Mouse (Mus musculus) megakaryocyte, embryonic 14.5 days (primary cell): ENCODE measurements at regions not wholly inside any gene's neighbourhood (a gene's known extent, or its start where the extent isn't known, plus 50 kb on each side); places are given as distances from the start of the nearest gene placed in this dataset.
A peak's percentile ranks its signal among the peaks of the same experiment; 100 is the strongest.

Experiments
- H3K27me3 ChIP-seq: replicated peaks from 2 replicates; pipeline ENCODE3; 2012; ENCODE audit warnings: inconsistent platforms
- H3K36me3 ChIP-seq: replicated peaks from 2 replicates; pipeline ENCODE3; 2012; ENCODE audit warnings: low read length, inconsistent platforms, mixed read lengths
- H3K4me1 ChIP-seq: 2 replicates; pipeline ENCODE4 v1.6.1; 2012; ENCODE audit warnings: inconsistent platforms
- H3K4me3 ChIP-seq: replicated peaks from 2 replicates; pipeline ENCODE3; 2012; ENCODE audit warnings: moderate library complexity, mild to moderate bottlenecking, inconsistent platforms
- H3K9me3 ChIP-seq: 2 replicates; pipeline ENCODE4 v1.6.1; 2012; ENCODE audit warnings: inconsistent platforms
- FLI1 ChIP-seq: IDR thresholded peaks from 2 replicates; pipeline ENCODE4 v1.6.1; 2012; ENCODE audit warnings: low read length, inconsistent platforms, mixed read lengths
- GATA1 ChIP-seq: IDR thresholded peaks from 3 replicates; pipeline ENCODE4 v1.6.1; 2012; ENCODE audit warnings: mixed read lengths, low read length, inconsistent platforms, borderline replicate concordance

DNA sequence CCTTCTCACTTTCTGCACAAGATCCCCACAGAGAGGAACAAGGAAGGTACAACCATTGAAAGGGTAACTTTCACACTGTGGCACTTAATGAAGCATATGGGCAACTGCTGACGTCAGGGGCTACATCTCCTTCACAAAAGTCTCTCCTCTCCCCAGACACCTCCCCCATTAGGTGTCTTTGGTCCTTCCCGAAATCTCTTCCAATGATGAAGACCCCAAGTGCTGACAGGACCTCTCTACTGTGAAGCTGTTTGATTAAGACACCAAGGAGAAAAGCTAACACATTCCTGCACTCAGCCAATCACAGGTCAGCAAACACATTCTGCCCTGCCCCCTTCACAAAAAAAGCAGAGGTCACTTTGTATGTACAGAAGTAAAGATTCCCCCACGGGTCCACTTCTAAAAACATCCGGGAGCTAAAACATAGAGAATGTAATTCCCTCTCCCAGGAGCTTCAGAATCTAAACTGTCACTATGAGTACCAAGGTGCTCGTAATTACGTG, 72.3 kb upstream of the Tln2 start:
- no peak overlapping the region for H3K4me3 ChIP-seq
- no peaks in the 10 kb centered on the region for H3K36me3 ChIP-seq
- no peaks in the 10 kb centered on the region for H3K9me3 ChIP-seq
- peaks cover 20% of the 10 kb centered on the region for H3K4me1 ChIP-seq
- H3K27me3 ChIP-seq = peaks cover 69% of the 10 kb centered on the region
- TF ChIP-seq FLI1 = no peak
- TF ChIP-seq GATA1 = no peak

DNA sequence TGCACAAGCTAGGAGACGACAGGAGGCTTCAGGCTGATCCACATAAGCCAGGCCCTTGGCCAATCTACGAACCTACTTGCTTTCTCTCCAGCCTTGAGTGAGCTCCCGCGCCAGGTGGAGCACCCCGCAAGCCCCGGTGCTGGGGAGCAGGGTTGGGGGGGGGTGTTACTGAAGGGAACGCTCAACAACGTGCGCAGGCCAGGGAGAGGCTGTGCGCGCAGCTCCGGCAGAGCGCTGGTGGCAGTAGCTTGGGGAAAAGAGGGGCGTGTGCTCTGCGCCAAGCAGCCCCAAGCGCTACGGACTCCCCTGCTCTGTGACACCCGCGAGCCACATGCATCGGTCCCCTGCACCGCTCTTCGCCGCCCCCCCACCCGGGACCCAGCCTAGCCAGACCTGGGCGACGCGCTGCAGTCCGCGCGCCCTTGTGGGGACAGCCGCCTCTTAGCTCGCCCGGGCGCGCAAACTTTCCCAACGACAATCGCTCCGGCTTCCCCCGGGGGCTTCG, 73.1 kb upstream of the Tln2 start:
- H3K27me3 ChIP-seq = peaks cover 69% of the 10 kb centered on the region
- H3K9me3 ChIP-seq = no peaks in the 10 kb centered on the region
- peak overlapping the region; percentile 72 for H3K4me3 ChIP-seq
- H3K36me3 ChIP-seq = no peaks in the 10 kb centered on the region
- TF ChIP-seq GATA1 (no peak), FLI1 (no peak)
- H3K4me1 ChIP-seq = peaks cover 20% of the 10 kb centered on the region

DNA sequence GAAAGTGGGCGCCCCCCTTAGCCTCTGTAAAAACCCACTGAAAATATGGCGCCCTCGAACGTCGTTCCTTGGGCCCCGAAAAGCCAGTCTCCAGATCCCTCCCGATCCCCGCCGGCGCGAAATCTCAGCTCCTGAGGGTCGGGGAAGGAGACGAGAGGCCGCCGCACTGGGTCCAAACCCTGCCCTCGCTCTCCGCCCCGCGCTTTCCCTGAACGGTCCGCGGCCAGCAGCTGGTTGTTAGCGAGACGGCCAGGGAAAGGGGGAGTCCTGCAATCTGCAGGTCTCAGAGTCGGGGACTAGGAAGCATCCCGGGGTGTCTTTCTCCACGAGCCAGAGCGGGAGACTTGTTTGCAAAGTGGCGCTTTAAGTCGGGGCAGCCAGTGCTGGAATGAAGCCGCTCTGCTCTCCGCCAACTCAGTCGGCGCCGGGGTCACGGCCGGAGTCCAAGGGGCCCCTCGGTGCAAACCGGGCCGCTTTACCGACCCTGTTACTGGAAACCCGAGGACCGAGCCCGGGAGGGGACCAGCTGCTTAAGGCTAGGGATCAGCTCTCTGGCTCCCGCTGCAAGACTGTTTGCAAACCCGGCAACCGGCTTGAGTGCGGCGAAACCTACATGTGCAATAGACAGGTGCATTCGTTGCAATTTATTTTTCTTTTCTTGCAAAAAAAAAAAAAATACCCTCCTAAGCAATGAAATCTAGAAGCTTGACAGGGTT, 73.7 kb upstream of the Tln2 start:
- TF ChIP-seq GATA1 (no peak), FLI1 (no peak)
- Histone ChIP-seq H3K9me3 (no peaks in the 10 kb centered on the region), H3K4me3 (peak overlapping the region; percentile 93), H3K27me3 (peaks cover 69% of the 10 kb centered on the region), H3K36me3 (no peaks in the 10 kb centered on the region), H3K4me1 (peaks cover 20% of the 10 kb centered on the region)

DNA sequence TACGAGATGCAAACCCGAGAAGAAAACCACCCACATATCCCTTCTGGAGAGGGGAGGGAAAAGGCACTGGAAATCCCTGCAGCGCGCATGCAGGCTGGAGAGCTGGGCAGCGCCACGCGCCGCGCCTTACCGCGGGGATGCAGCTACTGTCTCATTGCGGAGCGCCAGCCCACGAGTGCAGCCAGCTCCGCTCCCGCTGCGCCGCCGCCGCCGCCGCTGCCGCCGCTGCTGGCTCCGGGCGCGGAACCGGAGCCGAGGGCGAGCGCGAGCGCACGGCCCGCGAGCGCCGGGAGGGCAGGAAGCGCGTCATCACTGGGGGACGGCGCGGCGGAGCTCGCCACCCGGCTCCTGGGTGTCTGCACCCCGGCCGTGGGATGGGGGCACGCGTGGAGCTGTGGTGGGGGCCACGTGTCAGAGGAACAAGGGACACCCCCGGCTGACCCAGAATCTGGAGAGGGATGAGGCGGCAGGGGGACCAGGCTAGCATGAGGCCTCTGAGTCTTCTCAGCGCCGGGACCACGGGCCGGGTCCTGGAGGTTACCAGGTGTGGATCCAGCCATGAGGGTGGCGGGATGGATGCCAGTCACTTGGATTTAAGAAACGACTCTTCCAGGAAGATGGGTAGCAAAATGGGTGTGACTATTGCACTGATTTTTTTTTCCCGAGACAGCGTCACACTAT, 74.4 kb upstream of the Tln2 start:
- Histone ChIP-seq H3K4me1 (peaks cover 20% of the 10 kb centered on the region), H3K36me3 (no peaks in the 10 kb centered on the region), H3K9me3 (no peaks in the 10 kb centered on the region), H3K4me3 (peak overlapping the region; percentile 93), H3K27me3 (peaks cover 66% of the 10 kb centered on the region)
- no peak for TF ChIP-seq FLI1
- TF ChIP-seq GATA1 = no peak

DNA sequence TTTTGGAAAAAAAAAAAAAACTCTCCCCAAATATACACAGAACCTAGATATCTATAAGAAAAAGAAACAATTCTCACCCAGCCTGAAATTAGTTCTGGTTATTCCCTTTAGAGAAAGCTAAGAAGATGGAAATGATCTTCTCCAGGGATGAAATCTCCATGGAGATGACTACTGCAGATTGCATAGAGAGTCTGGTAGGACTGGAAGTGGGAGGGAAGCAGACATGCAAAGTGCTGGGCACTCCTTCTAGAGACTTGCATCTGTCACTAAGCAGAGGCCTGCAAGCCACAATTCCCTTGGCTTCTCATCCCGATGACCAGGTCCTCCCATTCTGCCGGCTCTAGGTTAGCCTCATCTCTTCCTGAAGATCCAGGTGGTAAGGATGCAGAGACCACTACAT, 87.3 kb upstream of the Tln2 start:
- peaks cover 5% of the 10 kb centered on the region for H3K9me3 ChIP-seq
- no peaks in the 10 kb centered on the region for H3K4me1 ChIP-seq
- H3K27me3 ChIP-seq = peaks cover 2% of the 10 kb centered on the region
- no peak overlapping the region for H3K4me3 ChIP-seq
- no peak for TF ChIP-seq GATA1
- no peak for TF ChIP-seq FLI1
- no peaks in the 10 kb centered on the region for H3K36me3 ChIP-seq

DNA sequence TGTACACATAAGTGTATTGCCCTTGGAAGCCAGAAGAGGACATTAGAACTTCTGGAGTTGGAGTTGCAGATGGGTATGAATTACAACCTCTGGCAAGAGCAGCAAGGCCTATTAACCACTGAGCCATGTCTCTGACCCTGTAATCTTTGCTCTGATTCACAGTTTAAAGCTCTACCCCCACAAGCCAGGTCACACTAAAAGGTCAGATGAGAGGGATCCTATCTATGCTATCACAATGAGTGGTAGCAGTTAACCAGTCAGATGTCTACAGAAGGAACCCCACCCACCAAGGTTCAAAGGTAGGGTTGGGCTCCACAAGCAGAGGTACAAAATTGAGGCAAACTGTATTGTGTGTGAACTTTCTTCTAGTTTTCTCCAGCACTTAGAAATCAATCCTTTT, 94.5 kb upstream of the C2cd4b start:
- Histone ChIP-seq H3K9me3 (peaks cover 4% of the 10 kb centered on the region), H3K4me1 (no peaks in the 10 kb centered on the region), H3K27me3 (no peaks in the 10 kb centered on the region), H3K36me3 (no peaks in the 10 kb centered on the region), H3K4me3 (no peak overlapping the region)
- TF ChIP-seq FLI1 (no peak), GATA1 (no peak)

DNA sequence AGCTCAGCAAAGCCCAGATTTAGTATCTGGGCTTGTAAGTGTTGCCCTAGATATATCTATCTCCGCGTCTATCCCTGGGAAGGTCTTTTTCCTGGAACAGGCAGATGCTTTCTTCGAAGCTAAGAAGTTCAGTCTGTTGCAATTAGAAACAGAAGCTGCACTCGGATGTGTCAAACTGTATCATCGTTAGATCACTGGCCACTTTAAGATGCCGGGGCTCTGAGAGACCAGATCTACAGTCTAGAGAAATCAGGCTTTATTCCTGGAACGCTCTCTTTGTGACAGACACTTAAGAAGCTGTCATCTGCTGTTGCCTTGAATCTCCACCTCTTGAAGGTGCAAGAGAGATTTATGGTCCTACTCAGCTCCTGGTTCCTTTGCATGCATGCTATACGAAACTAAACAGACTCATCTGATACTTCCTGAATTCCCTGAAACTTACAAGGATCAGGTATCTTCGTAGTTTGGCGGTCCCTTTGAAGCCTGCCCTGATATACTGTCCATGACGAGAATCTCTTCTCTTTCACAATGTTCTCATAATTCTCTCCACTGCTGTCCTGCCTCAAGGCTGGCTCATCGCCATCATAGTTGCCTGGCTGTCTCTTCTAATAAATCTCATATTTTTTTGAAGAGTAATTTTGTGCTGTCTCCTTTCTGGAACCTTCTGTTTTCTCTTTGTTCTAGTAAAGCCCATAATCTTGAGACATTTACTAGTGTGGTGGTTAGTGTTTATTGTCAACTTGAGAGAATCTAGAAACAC, 88.8 kb upstream of the C2cd4b start:
- no peaks in the 10 kb centered on the region for H3K27me3 ChIP-seq
- no peak overlapping the region for H3K4me3 ChIP-seq
- peaks cover 2% of the 10 kb centered on the region; the same call in 1 of the 2 replicates for H3K9me3 ChIP-seq
- H3K36me3 ChIP-seq = no peaks in the 10 kb centered on the region
- TF ChIP-seq GATA1 (no peak), FLI1 (no peak)
- no peaks in the 10 kb centered on the region for H3K4me1 ChIP-seq

DNA sequence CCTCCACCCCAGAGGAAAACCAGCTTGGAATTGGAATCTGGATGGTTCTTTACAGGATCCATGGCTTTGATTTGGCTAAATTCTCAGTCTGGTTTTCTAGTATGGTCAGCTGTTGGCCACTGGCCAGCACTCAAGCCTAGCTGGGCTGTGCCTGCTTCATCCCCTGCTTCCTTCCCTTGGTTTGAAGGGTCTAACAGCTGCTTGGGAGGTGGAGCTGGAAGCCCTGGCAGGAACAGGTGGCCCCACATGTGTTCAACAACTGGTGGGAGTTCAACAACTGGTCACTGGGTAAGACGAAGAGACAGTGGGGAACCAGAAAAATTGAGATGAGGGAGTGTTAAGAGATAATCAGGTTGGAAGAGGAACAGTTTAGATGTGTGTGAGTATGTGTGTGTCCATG, 82.3 kb upstream of the C2cd4b start:
- peaks cover 8% of the 10 kb centered on the region for H3K9me3 ChIP-seq
- no peaks in the 10 kb centered on the region for H3K4me1 ChIP-seq
- H3K36me3 ChIP-seq = no peaks in the 10 kb centered on the region
- H3K27me3 ChIP-seq = no peaks in the 10 kb centered on the region
- TF ChIP-seq FLI1 (no peak), GATA1 (no peak)
- no peak overlapping the region for H3K4me3 ChIP-seq

DNA sequence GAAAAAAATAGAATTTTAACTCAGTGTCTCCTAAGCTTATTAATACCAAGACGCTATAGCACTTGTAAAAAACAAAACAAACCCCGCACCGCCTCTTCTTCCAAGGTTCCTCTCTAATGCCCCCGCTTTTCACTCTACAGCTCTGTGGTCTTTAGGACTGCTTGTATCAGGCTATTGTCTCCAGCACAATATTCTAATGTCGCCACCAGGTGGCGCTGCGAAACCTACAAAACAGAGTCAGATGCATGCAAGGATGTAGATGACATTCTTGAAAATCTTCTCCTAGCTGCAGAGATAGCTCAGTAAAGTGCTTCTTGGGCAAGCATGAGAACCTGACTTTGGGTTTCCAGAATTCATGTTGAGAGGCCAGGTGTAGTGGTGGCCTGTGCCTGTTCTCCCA, 75.9 kb upstream of the C2cd4b start:
- Histone ChIP-seq H3K27me3 (peaks cover 3% of the 10 kb centered on the region), H3K4me1 (no peaks in the 10 kb centered on the region), H3K4me3 (no peak overlapping the region), H3K36me3 (no peaks in the 10 kb centered on the region), H3K9me3 (peaks cover 14% of the 10 kb centered on the region)
- TF ChIP-seq FLI1 (no peak), GATA1 (no peak)
